ENCODE assay signal across 8 mouse cellular contexts in genomic region chr15:99678063-99678800, GRCm38 (mm10). TPM values are rescaled to one million over a fixed set of nuclear protein-coding genes. Genes with fewer than 3 reads are reported as not detected.
DNase-seq lines count a peak whose midpoint lies in the region; ATAC-seq and TF ChIP-seq lines count a peak whose summit lies in the region.

No protein-coding gene starts in this region.

- TF ChIP-seq RAD21 in MEL (IDR thresholded peaks at IDR 0.05; ENCODE audit: low read depth, low read length): peak; percentile 26

- no peak for TF ChIP-seq POLR2A in MEL (IDR thresholded peaks at IDR 0.05; ENCODE audit: control insufficient read depth in 1 of 2, insufficient read depth in 1 of 2, low read depth in 1 of 2, low read length in 2 of 2, poor library complexity in 1 of 2)
- TF ChIP-seq POLR2A in cortical plate, adult 2 months (IDR thresholded peaks at IDR 0.05; ENCODE audit: extremely low read depth, insufficient read depth, low read length): no peak

- no peaks in the 10 kb centered on the region for H3K9me3 ChIP-seq in MEL (replicated peaks; ENCODE audit: insufficient read depth, low read length)
- H3K9me3 ChIP-seq in lung, embryonic 14.5 days (ENCODE audit: low read depth, low read length): no peaks in the 10 kb centered on the region

- ATAC-seq in lung, embryonic 14.5 days (ENCODE audit: insufficient read depth): peak; percentile 81
- ATAC-seq in erythroblast, adult 5-6 weeks (replicated peaks; ENCODE audit: low FRiP score, poor library complexity, severe bottlenecking): no peak

- peaks cover 6 to 8% of the 10 kb centered on the region in 2 experiments; a peak in 3 of 4 replicates for H3K27me3 ChIP-seq in MEL (ENCODE audit: control insufficient read depth in 1 of 2, insufficient read depth in 2 of 2, low read length in 2 of 2)
- peaks cover 7% of the 10 kb centered on the region; the same call in 1 of the 2 replicates for H3K27me3 ChIP-seq in lung, embryonic 14.5 days (ENCODE audit: insufficient read depth, low read length)

- peak; percentile 71 for TF ChIP-seq CTCF in layer of hippocampus, adult 2 months (conservative IDR thresholded peaks at IDR 0.05)
- TF ChIP-seq CTCF in MEL (IDR thresholded peaks at IDR 0.05 in 2 of 3, conservative IDR thresholded peaks at IDR 0.05 in 1 of 3; ENCODE audit: control insufficient read depth in 1 of 3, insufficient read depth in 1 of 3, low read depth in 2 of 3, low read length in 3 of 3, poor library complexity in 1 of 3, severe bottlenecking in 1 of 3): peak; percentile 76 to 78 (median 76)
- peak; percentile 26; the same call in 1 of the 2 replicates for TF ChIP-seq CTCF in cortical plate, adult 2 months (IDR thresholded peaks at IDR 0.05; ENCODE audit: extremely low read depth, insufficient read depth, low read length)
- peak; percentile 53 for TF ChIP-seq CTCF in lung, embryonic 14.5 days (IDR thresholded peaks at IDR 0.05; ENCODE audit: low read depth)

- DNase-seq in layer of hippocampus, adult 2 months (ENCODE audit: low spot score in 2 of 2): peak in 1 of 2 experiments; percentile 34
- DNase-seq in layer of hippocampus, postnatal 36 days: no peak
- peak; percentile 83 for DNase-seq in MEL (ENCODE audit: low read depth, low spot score)
- DNase-seq in lung, embryonic 14.5 days: peak; percentile 59
- peak; percentile 52 for DNase-seq in thymus, postnatal 14 days
- no peak for DNase-seq in frontal cortex, postnatal 10 days (ENCODE audit: low spot score in 2 of 2)

- no peak overlapping the region for H3K9ac ChIP-seq in MEL (ENCODE audit: control insufficient read depth, low read depth, low read length, poor library complexity, severe bottlenecking)
- no peak overlapping the region for H3K9ac ChIP-seq in lung, embryonic 14.5 days

- peaks cover 0 to 6% of the 10 kb centered on the region in 2 experiments; a peak in 1 of 4 replicates for H3K4me1 ChIP-seq in MEL (ENCODE audit: control insufficient read depth in 1 of 2, insufficient read depth in 2 of 2, low read length in 2 of 2)
- peaks cover 6% of the 10 kb centered on the region for H3K4me1 ChIP-seq in cortical plate, adult 2 months (ENCODE audit: control insufficient read depth, insufficient read depth, low read length)
- H3K4me1 ChIP-seq in lung, embryonic 14.5 days (ENCODE audit: insufficient read depth): no peaks in the 10 kb centered on the region

- peak overlapping the region; percentile 23; the same call in 1 of the 2 replicates for H3K4me2 ChIP-seq in lung, embryonic 14.5 days

- no peaks in the 10 kb centered on the region for H3K36me3 ChIP-seq in MEL (ENCODE audit: control insufficient read depth in 1 of 2, insufficient read depth in 2 of 2, low read length in 2 of 2)
- no peaks in the 10 kb centered on the region for H3K36me3 ChIP-seq in lung, embryonic 14.5 days (ENCODE audit: insufficient read depth)

- H3K79me2 ChIP-seq in MEL (ENCODE audit: control insufficient read depth, insufficient read depth, low read length, poor library complexity): no peaks in the 10 kb centered on the region

- no peak overlapping the region for H3K4me3 ChIP-seq in layer of hippocampus, adult 2 months
- no peak overlapping the region for H3K4me3 ChIP-seq in MEL (ENCODE audit: control insufficient read depth in 1 of 2, insufficient read depth in 1 of 2, low read depth in 2 of 2, low read length in 2 of 2)
- H3K4me3 ChIP-seq in cortical plate, adult 2 months (ENCODE audit: insufficient read depth, low read length): no peak overlapping the region
- H3K4me3 ChIP-seq in lung, embryonic 14.5 days (ENCODE audit: low read depth, low read length): no peak overlapping the region

- no peak for TF ChIP-seq EP300 in MEL (IDR thresholded peaks at IDR 0.05; ENCODE audit: low read depth in 1 of 2, low read length in 2 of 2)

- no peak overlapping the region for H3K27ac ChIP-seq in layer of hippocampus, adult 2 months
- no peak overlapping the region for H3K27ac ChIP-seq in MEL (ENCODE audit: control insufficient read depth, low read depth, low read length)
- no peak overlapping the region for H3K27ac ChIP-seq in cortical plate, adult 2 months (ENCODE audit: insufficient read depth, low read length)
- no peak overlapping the region for H3K27ac ChIP-seq in lung, embryonic 14.5 days (ENCODE audit: low read depth)

- WGBS in lung, embryonic 14.5 days: 15% methylated on average over 13 of the region's 13 CpGs

TF ChIP-seq in MEL, 35 proteins besides CTCF, POLR2A, EP300 and RAD21:
- TF ChIP-seq SMC3 (IDR thresholded peaks at IDR 0.05; ENCODE audit: low read depth, low read length) (peak; percentile 59), MXI1 (IDR thresholded peaks at IDR 0.05; ENCODE audit: low read depth, low read length) (peak; percentile 32; the same call in 1 of the 2 replicates), MYC (IDR thresholded peaks at IDR 0.05; ENCODE audit: low read depth, low read length) (peak; percentile 73; the same call in 1 of the 2 replicates), USF1 (IDR thresholded peaks at IDR 0.05; ENCODE audit: low read depth, low read length) (no peak)

RNA-seq across cellular contexts. Expression of gene Asic1, which starts 8.1 kb away (rescaled TPM):
- 10 to 100 TPM; 33.9 to 37.3 TPM for total RNA-seq in layer of hippocampus, adult 2 months (2021)
- total RNA-seq in layer of hippocampus, postnatal 36 days (2021): 10 to 100 TPM; 34.4 to 36.3 TPM
- total RNA-seq in MEL (2012; rRNA removed): 0.08 TPM in 1 of 2 replicates, not detected in the other
- polyA plus RNA-seq in MEL (2012; ENCODE audit: insufficient read depth in 1 of 2, insufficient read length in 2 of 2, low read depth in 1 of 2, low replicate concordance in 2 of 2, missing spikeins in 1 of 2): 1 to 10 TPM in 1 of 2 experiments, not detected in 1; 1.0 TPM
- 54.1 and 59.0 TPM in 2 replicates for polyA plus RNA-seq in cortical plate, adult 2 months (2012; rRNA removed)
- polyA plus RNA-seq in lung, embryonic 14.5 days (2014; fragmentation: Nextera tagmentation; extraction: Ambion mirVana): 0.54 and 0.83 TPM in 2 replicates
- total RNA-seq in erythroblast, adult 5-6 weeks (2015; ENCODE audit: low replicate concordance): not detected in 2 replicates
- not detected in 2 replicates for total RNA-seq in erythroblast, adult 5-6 weeks (2017; ENCODE audit: low replicate concordance)

RNA-seq across cellular contexts. Expression of gene Smarcd1, which starts 23.7 kb away (rescaled TPM):
- total RNA-seq in layer of hippocampus, adult 2 months (2021): 100 to 1,000 TPM; 118 to 123 TPM
- total RNA-seq in layer of hippocampus, postnatal 36 days (2021): 100 to 1,000 TPM; 106 to 109 TPM
- total RNA-seq in MEL (2012; rRNA removed): 19.5 and 20.1 TPM in 2 replicates
- polyA plus RNA-seq in MEL (2012; ENCODE audit: insufficient read depth in 1 of 2, insufficient read length in 2 of 2, low read depth in 1 of 2, low replicate concordance in 2 of 2, missing spikeins in 1 of 2): 100 to 1,000 TPM in 1 of 2 experiments, 10 to 100 TPM in 1; 72.5 to 247 TPM
- 150 and 157 TPM in 2 replicates for polyA plus RNA-seq in cortical plate, adult 2 months (2012; rRNA removed)
- 52.5 and 63.5 TPM in 2 replicates for polyA plus RNA-seq in lung, embryonic 14.5 days (2014; fragmentation: Nextera tagmentation; extraction: Ambion mirVana)
- total RNA-seq in erythroblast, adult 5-6 weeks (2015; ENCODE audit: low replicate concordance): 4.8 and 13.3 TPM in 2 replicates
- 3.9 and 14.8 TPM in 2 replicates for total RNA-seq in erythroblast, adult 5-6 weeks (2017; ENCODE audit: low replicate concordance)

RNA-seq across cellular contexts. Expression of gene Racgap1, which starts 26.8 kb away (rescaled TPM):
- 1 to 10 TPM; 5.0 to 5.2 TPM for total RNA-seq in layer of hippocampus, adult 2 months (2021)
- total RNA-seq in layer of hippocampus, postnatal 36 days (2021): 1 to 10 TPM; 5.2 TPM
- total RNA-seq in MEL (2012; rRNA removed): 126 and 136 TPM in 2 replicates
- 100 to 1,000 TPM; 149 to 367 TPM for polyA plus RNA-seq in MEL (2012; ENCODE audit: insufficient read depth in 1 of 2, insufficient read length in 2 of 2, low read depth in 1 of 2, low replicate concordance in 2 of 2, missing spikeins in 1 of 2)
- polyA plus RNA-seq in cortical plate, adult 2 months (2012; rRNA removed): 10.3 and 13.3 TPM in 2 replicates
- 153 and 157 TPM in 2 replicates for polyA plus RNA-seq in lung, embryonic 14.5 days (2014; fragmentation: Nextera tagmentation; extraction: Ambion mirVana)
- total RNA-seq in erythroblast, adult 5-6 weeks (2015; ENCODE audit: low replicate concordance): 34.9 and 47.3 TPM in 2 replicates
- total RNA-seq in erythroblast, adult 5-6 weeks (2017; ENCODE audit: low replicate concordance): 39.6 and 46.4 TPM in 2 replicates

RNA-seq across cellular contexts. Expression of gene Gm17349, which starts 27.1 kb away (rescaled TPM):
- 1 to 10 TPM; 3.9 to 7.1 TPM for total RNA-seq in layer of hippocampus, adult 2 months (2021)
- 1 to 10 TPM; 4.1 to 6.3 TPM for total RNA-seq in layer of hippocampus, postnatal 36 days (2021)
- total RNA-seq in MEL (2012; rRNA removed): 1.7 and 2.1 TPM in 2 replicates
- polyA plus RNA-seq in MEL (2012; ENCODE audit: insufficient read depth in 1 of 2, insufficient read length in 2 of 2, low read depth in 1 of 2, low replicate concordance in 2 of 2, missing spikeins in 1 of 2): not detected
- polyA plus RNA-seq in cortical plate, adult 2 months (2012; rRNA removed): 1.3 and 1.8 TPM in 2 replicates
- not detected in 2 replicates for polyA plus RNA-seq in lung, embryonic 14.5 days (2014; fragmentation: Nextera tagmentation; extraction: Ambion mirVana)
- not detected in 2 replicates for total RNA-seq in erythroblast, adult 5-6 weeks (2015; ENCODE audit: low replicate concordance)
- not detected in 2 replicates for total RNA-seq in erythroblast, adult 5-6 weeks (2017; ENCODE audit: low replicate concordance)

RNA-seq across cellular contexts. Expression of gene Gpd1, which starts 39.1 kb away (rescaled TPM):
- 100 to 1,000 TPM; 142 to 148 TPM for total RNA-seq in layer of hippocampus, adult 2 months (2021)
- 100 to 1,000 TPM; 135 to 146 TPM for total RNA-seq in layer of hippocampus, postnatal 36 days (2021)
- total RNA-seq in MEL (2012; rRNA removed): 0.13 and 0.23 TPM in 2 replicates
- under 1 TPM in 1 of 2 experiments, not detected in 1; 0.52 TPM for polyA plus RNA-seq in MEL (2012; ENCODE audit: insufficient read depth in 1 of 2, insufficient read length in 2 of 2, low read depth in 1 of 2, low replicate concordance in 2 of 2, missing spikeins in 1 of 2)
- polyA plus RNA-seq in cortical plate, adult 2 months (2012; rRNA removed): 55.3 and 60.4 TPM in 2 replicates
- polyA plus RNA-seq in lung, embryonic 14.5 days (2014; fragmentation: Nextera tagmentation; extraction: Ambion mirVana): 0.31 and 0.58 TPM in 2 replicates
- 0.19 and 0.63 TPM in 2 replicates for total RNA-seq in erythroblast, adult 5-6 weeks (2015; ENCODE audit: low replicate concordance)
- 2.1 and 3.6 TPM in 2 replicates for total RNA-seq in erythroblast, adult 5-6 weeks (2017; ENCODE audit: low replicate concordance)

Comparison
In these comparisons a context has a peak if more than half of its experiments do, and no peak if none do; other contexts are left out.
1. DNase-seq: peak in MEL (single experiment), lung, embryonic 14.5 days (single experiment) and thymus, postnatal 14 days (single experiment); none in layer of hippocampus, postnatal 36 days (0 of 2) and frontal cortex, postnatal 10 days (0 of 2).
2. CTCF ChIP-seq: peak in every context shown above with its lines; median percentile 76 in MEL; 71 in layer of hippocampus, adult 2 months; 53 in lung, embryonic 14.5 days; 26 in cortical plate, adult 2 months.
3. RNA of gene Asic1, which starts 8.1 kb away (total RNA-seq): 33.9 to 37.3 TPM in layer of hippocampus, adult 2 months and 34.4 to 36.3 TPM in layer of hippocampus, postnatal 36 days; 0.08 TPM in MEL and not detected in erythroblast, adult 5-6 weeks; every median in the first group is over 10 times any median in the second.
4. RNA of gene Racgap1, which starts 26.8 kb away (total RNA-seq): 126 to 136 TPM in MEL and 34.9 to 47.3 TPM in erythroblast, adult 5-6 weeks; 5.0 to 5.2 TPM in layer of hippocampus, adult 2 months and 5.2 TPM in layer of hippocampus, postnatal 36 days; every median in the first group is over 4 times any median in the second.